Mouse (Mus musculus): Measurements from ENCODE around the gene Adamts15.

DNA sequence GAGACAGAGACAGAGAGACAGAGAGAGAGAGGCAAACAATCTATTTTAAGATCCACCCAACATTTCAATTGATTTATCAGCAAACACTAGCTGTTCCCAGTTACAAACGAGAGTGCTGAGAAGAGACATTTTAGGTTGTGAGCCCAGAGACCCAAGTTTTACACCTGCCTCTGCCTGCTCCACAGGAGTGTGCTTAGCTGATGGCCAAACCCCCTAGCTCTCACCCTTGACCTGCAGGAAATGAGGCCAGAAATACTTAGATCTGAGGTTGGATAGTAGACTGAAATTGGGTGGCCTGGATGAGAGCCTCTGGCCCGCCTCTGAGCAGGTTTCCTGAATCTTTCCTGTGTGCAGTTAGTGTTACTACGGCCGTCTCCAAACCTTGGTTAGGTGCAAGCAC lies 15.8 kb downstream of the Adamts15 start:
- TF ChIP-seq CTCF (IDR thresholded peaks at IDR 0.05; ENCODE audit: insufficient read depth, low read depth, low read length) = no peak
- TF ChIP-seq POLR2A (IDR thresholded peaks at IDR 0.05; ENCODE audit: insufficient read depth, low read depth, low read length) = no peak

Data from olfactory bulb, adult 2 months (tissue).